Mouse (Mus musculus): ENCODE results near the gene Il21. TPM values are rescaled to one million over a fixed set of nuclear protein-coding genes. Genes with fewer than 3 reads are reported as not detected.

Il21 gene
- polyA plus RNA-seq, 1 experiment from 2014 or later = not detected

GRCm38 (mm10) chr3:37231153-37231552 lies 1.3 kb downstream of the Il21 start:
- Histone ChIP-seq H3K4me3 (no peak overlapping the region), H3K9me3 (no peaks in the 10 kb centered on the region), H3K4me2 (no peak overlapping the region), H3K9ac (no peak overlapping the region), H3K36me3 (no peaks in the 10 kb centered on the region), H3K27ac (no peak overlapping the region), H3K27me3 (no peaks in the 10 kb centered on the region), H3K4me1 (0 out of 2 replicates have a peak, but pooled peaks cover 6% of the 10 kb centered on the region)
- 91% methylated on average over 7 of the region's 7 CpGs for WGBS
- no peak for ATAC-seq (ENCODE audit: insufficient number of reproducible peaks, insufficient read depth, low FRiP score, low TSS enrichment, low read depth)

- Histone ChIP-seq H3K9me3 (no peaks in the 10 kb centered on the region), H3K4me2 (no peak overlapping the region), H3K27me3 (no peaks in the 10 kb centered on the region), H3K9ac (no peak overlapping the region), H3K27ac (no peak overlapping the region), H3K4me1 (0 out of 2 replicates have a peak, but pooled peaks cover 6% of the 10 kb centered on the region), H3K4me3 (no peak overlapping the region), H3K36me3 (no peaks in the 10 kb centered on the region)
- no peak for ATAC-seq (ENCODE audit: insufficient number of reproducible peaks, insufficient read depth, low FRiP score, low TSS enrichment, low read depth)
- 48% methylated on average over 11 of the region's 11 CpGs for WGBS
Measured at GRCm38 (mm10) chr3:37229082-37229829, 3.2 kb downstream of the Il21 start.

- 91% methylated on average over 13 of the region's 13 CpGs for WGBS
- no peak for ATAC-seq (ENCODE audit: insufficient number of reproducible peaks, insufficient read depth, low FRiP score, low TSS enrichment, low read depth)
- H3K4me3 ChIP-seq = no peak overlapping the region
- H3K9ac ChIP-seq = no peak overlapping the region
- H3K4me1 ChIP-seq = 0 out of 2 replicates have a peak, but pooled peaks cover 6% of the 10 kb centered on the region
- H3K9me3 ChIP-seq = no peaks in the 10 kb centered on the region
- H3K4me2 ChIP-seq = no peak overlapping the region
- H3K27me3 ChIP-seq = no peaks in the 10 kb centered on the region
- H3K27ac ChIP-seq = no peak overlapping the region
- no peaks in the 10 kb centered on the region for H3K36me3 ChIP-seq
Measured at GRCm38 (mm10) chr3:37225124-37225523, 7.3 kb downstream of the Il21 start.

GRCm38 (mm10) chr3:37219071-37219470 lies 13.4 kb downstream of the Il21 start:
- Histone ChIP-seq H3K4me1 (no peaks in the 10 kb centered on the region), H3K9me3 (no peaks in the 10 kb centered on the region), H3K36me3 (no peaks in the 10 kb centered on the region), H3K27ac (no peak overlapping the region), H3K27me3 (no peaks in the 10 kb centered on the region), H3K9ac (no peak overlapping the region), H3K4me2 (no peak overlapping the region), H3K4me3 (no peak overlapping the region)
- 42% methylated on average over 4 of the region's 4 CpGs for WGBS
- no peak for ATAC-seq (ENCODE audit: insufficient number of reproducible peaks, insufficient read depth, low FRiP score, low TSS enrichment, low read depth)

GRCm38 (mm10) chr3:37205226-37205800 lies 27.1 kb downstream of the Il21 start:
- Histone ChIP-seq H3K9ac (no peak overlapping the region), H3K4me2 (no peak overlapping the region), H3K4me1 (0 out of 2 replicates have a peak, but pooled peaks cover 5% of the 10 kb centered on the region), H3K27me3 (no peaks in the 10 kb centered on the region), H3K36me3 (no peaks in the 10 kb centered on the region), H3K27ac (no peak overlapping the region), H3K9me3 (no peaks in the 10 kb centered on the region), H3K4me3 (no peak overlapping the region)
- WGBS = 76% methylated on average over 8 of the region's 8 CpGs
- ATAC-seq (ENCODE audit: insufficient number of reproducible peaks, insufficient read depth, low FRiP score, low TSS enrichment, low read depth) = no peak

GRCm38 (mm10) chr3:37204556-37204955 lies 27.9 kb downstream of the Il21 start:
- H3K4me1 ChIP-seq = peaks cover 7% of the 10 kb centered on the region; the same call in 1 of the 2 replicates
- H3K36me3 ChIP-seq = no peaks in the 10 kb centered on the region
- H3K9me3 ChIP-seq = no peaks in the 10 kb centered on the region
- peak overlapping the region; percentile 78 for H3K9ac ChIP-seq
- H3K27ac ChIP-seq = no peak overlapping the region
- ATAC-seq (ENCODE audit: insufficient number of reproducible peaks, insufficient read depth, low FRiP score, low TSS enrichment, low read depth) = no peak
- peak overlapping the region; percentile 60 for H3K4me3 ChIP-seq
- WGBS = 21% methylated on average over 6 of the region's 6 CpGs
- no peaks in the 10 kb centered on the region for H3K27me3 ChIP-seq
- H3K4me2 ChIP-seq = peak overlapping the region; percentile 88

- Histone ChIP-seq H3K4me1 (peaks cover 8% of the 10 kb centered on the region; the same call in 1 of the 2 replicates), H3K27me3 (no peaks in the 10 kb centered on the region), H3K27ac (no peak overlapping the region), H3K4me2 (peak overlapping the region; percentile 88), H3K36me3 (no peaks in the 10 kb centered on the region), H3K4me3 (peak overlapping the region; percentile 60), H3K9me3 (no peaks in the 10 kb centered on the region), H3K9ac (peak overlapping the region; percentile 78)
- 0 out of 2 replicates have a peak, but pooled peaks have one; percentile 8 for ATAC-seq (ENCODE audit: insufficient number of reproducible peaks, insufficient read depth, low FRiP score, low TSS enrichment, low read depth)
- WGBS = under 1% methylated on average over 11 of the region's 11 CpGs
Measured at GRCm38 (mm10) chr3:37203984-37204428, 28.4 kb downstream of the Il21 start.

GRCm38 (mm10) chr3:37202856-37203255 lies 29.6 kb downstream of the Il21 start:
- WGBS = 76% methylated on average over 7 of the region's 7 CpGs

GRCm38 (mm10) chr3:37201122-37201916 lies 31.1 kb downstream of the Il21 start:
- 50% methylated on average over 6 of the region's 6 CpGs for WGBS
- Histone ChIP-seq H3K27me3 (no peaks in the 10 kb centered on the region), H3K27ac (no peak overlapping the region; the same call in 1 of the 2 replicates), H3K4me1 (peaks cover 8% of the 10 kb centered on the region; the same call in 1 of the 2 replicates), H3K36me3 (no peaks in the 10 kb centered on the region), H3K9ac (no peak overlapping the region), H3K4me3 (no peak overlapping the region), H3K4me2 (no peak overlapping the region), H3K9me3 (no peaks in the 10 kb centered on the region)
- no peak; the same call in 1 of the 2 replicates for ATAC-seq (ENCODE audit: insufficient number of reproducible peaks, insufficient read depth, low FRiP score, low TSS enrichment, low read depth)

More at GRCm38 (mm10) chr3:37202856-37203255, 29.6 kb downstream of the Il21 start:
- no peak overlapping the region for H3K27ac ChIP-seq
- H3K9ac ChIP-seq = no peak overlapping the region; the same call in 1 of the 2 replicates
- no peak overlapping the region for H3K4me2 ChIP-seq
- H3K4me1 ChIP-seq = peaks cover 8% of the 10 kb centered on the region; the same call in 1 of the 2 replicates
- H3K27me3 ChIP-seq = no peaks in the 10 kb centered on the region
- ATAC-seq (ENCODE audit: insufficient number of reproducible peaks, insufficient read depth, low FRiP score, low TSS enrichment, low read depth) = no peak
- no peak overlapping the region for H3K4me3 ChIP-seq
- no peaks in the 10 kb centered on the region for H3K9me3 ChIP-seq
- H3K36me3 ChIP-seq = no peaks in the 10 kb centered on the region

- Histone ChIP-seq H3K4me1 (peaks cover 8% of the 10 kb centered on the region; the same call in 1 of the 2 replicates), H3K4me3 (no peak overlapping the region), H3K36me3 (no peaks in the 10 kb centered on the region), H3K9ac (no peak overlapping the region), H3K27ac (no peak overlapping the region), H3K27me3 (no peaks in the 10 kb centered on the region), H3K9me3 (no peaks in the 10 kb centered on the region), H3K4me2 (no peak overlapping the region)
- ATAC-seq (ENCODE audit: insufficient number of reproducible peaks, insufficient read depth, low FRiP score, low TSS enrichment, low read depth) = no peak
- WGBS = 82% methylated on average over 5 of the region's 5 CpGs
Measured at GRCm38 (mm10) chr3:37198302-37198701, 34.1 kb downstream of the Il21 start.

- WGBS = 64% methylated on average over 2 of the region's 2 CpGs
- Histone ChIP-seq H3K27ac (no peak overlapping the region), H3K4me3 (no peak overlapping the region), H3K4me1 (no peaks in the 10 kb centered on the region), H3K9ac (no peak overlapping the region), H3K4me2 (no peak overlapping the region), H3K27me3 (no peaks in the 10 kb centered on the region), H3K9me3 (no peaks in the 10 kb centered on the region), H3K36me3 (no peaks in the 10 kb centered on the region)
- no peak for ATAC-seq (ENCODE audit: insufficient number of reproducible peaks, insufficient read depth, low FRiP score, low TSS enrichment, low read depth)
Measured at GRCm38 (mm10) chr3:37191953-37192352, 40.5 kb downstream of the Il21 start.

Measured in embryonic facial prominence, embryonic 13.5 days (tissue).